Mouse (Mus musculus): ENCODE data around the gene Hsd17b14. TPM values are rescaled to one million over a fixed set of nuclear protein-coding genes. Genes with fewer than 3 reads are reported as not detected.

Gene Hsd17b14
- polyA plus RNA-seq, 1 experiment = 5.7 TPM

DNA sequence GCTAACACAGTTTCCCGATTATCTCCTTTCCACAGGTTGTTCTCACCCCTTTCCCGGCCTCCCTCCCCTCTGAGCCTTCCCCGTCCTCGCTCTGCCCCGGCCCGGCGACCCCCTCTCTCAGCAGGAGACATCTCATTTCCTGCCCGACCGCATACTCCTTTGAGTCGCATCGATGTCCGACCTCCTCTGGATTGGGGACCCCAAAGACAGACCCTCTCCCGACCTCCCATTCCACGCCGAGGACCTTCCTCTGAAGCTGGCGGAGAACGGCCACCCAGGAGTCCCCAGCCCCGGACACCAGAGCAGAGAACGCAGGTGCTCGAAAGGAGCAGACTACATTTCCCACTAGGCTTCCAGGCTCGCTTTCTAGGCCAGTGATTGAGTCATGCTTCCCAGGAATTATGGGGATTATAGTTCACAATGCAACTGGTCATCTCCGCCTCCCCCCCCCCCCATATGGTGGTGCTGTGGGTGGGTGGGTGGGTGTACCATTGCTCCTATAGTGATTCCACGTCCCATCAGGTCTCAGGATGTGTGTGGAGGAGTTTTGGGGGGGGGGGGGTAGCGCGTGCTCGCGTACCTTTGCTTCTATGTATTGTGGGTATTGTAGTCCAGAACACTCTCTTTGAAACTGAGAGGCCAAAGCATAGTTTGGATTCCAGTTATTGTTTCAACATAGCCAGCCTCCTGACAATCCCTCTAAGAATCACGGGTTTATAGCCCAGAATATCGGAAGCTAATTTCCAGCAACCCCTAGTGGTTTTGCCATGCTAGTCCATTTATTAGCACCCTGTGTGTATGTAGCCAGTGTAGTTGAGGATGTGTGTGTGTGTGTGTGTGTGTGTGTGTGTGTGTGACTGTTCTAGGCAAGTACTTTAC, 16.3 kb upstream of the Hsd17b14 start:
- no peak overlapping the region for H3K27ac ChIP-seq (ENCODE audit: control insufficient read depth, insufficient read depth, low read depth, low read length, poor library complexity)
- H3K4me3 ChIP-seq (replicated peaks; ENCODE audit: control insufficient read depth, low read depth, low read length) = peak overlapping the region; percentile 25
- WGBS = 3% methylated on average over 29 of the region's 29 CpGs
- TF ChIP-seq CTCF (IDR thresholded peaks at IDR 0.05; ENCODE audit: control insufficient read depth, insufficient read depth, low read length) (no peak), POLR2A (IDR thresholded peaks at IDR 0.05; ENCODE audit: borderline replicate concordance, control insufficient read depth, low read depth, low read length) (no peak)
- H3K4me1 ChIP-seq (ENCODE audit: control insufficient read depth, insufficient read depth, low read length) = no peaks in the 10 kb centered on the region

DNA sequence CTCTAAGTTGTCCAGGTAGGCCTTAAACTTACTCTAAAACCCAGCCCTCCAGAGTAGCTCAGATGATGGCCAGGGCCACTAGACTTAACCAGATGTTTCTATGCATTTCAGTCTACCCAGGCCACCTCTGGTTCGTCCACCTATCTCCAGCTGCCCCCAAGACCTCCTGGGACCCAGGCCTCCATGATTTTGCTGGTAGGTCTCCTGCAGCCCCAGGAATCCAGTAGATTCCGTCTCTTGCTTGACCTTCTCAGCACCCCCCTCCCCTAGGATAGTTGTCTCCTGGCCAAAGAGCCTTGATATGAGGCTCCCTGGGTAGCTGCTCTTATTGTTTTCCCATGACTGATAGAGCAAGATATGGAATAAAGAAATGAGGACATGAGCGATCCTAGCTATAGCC, 15.6 kb upstream of the Hsd17b14 start:
- 74% methylated on average over 3 of the region's 3 CpGs for WGBS
- H3K4me3 ChIP-seq (replicated peaks; ENCODE audit: control insufficient read depth, low read depth, low read length) = no peak overlapping the region
- no peak for TF ChIP-seq CTCF (IDR thresholded peaks at IDR 0.05; ENCODE audit: control insufficient read depth, insufficient read depth, low read length)
- no peak for TF ChIP-seq POLR2A (IDR thresholded peaks at IDR 0.05; ENCODE audit: borderline replicate concordance, control insufficient read depth, low read depth, low read length)
- no peak overlapping the region for H3K27ac ChIP-seq (ENCODE audit: control insufficient read depth, insufficient read depth, low read depth, low read length, poor library complexity)
- H3K4me1 ChIP-seq (ENCODE audit: control insufficient read depth, insufficient read depth, low read length) = no peaks in the 10 kb centered on the region

DNA sequence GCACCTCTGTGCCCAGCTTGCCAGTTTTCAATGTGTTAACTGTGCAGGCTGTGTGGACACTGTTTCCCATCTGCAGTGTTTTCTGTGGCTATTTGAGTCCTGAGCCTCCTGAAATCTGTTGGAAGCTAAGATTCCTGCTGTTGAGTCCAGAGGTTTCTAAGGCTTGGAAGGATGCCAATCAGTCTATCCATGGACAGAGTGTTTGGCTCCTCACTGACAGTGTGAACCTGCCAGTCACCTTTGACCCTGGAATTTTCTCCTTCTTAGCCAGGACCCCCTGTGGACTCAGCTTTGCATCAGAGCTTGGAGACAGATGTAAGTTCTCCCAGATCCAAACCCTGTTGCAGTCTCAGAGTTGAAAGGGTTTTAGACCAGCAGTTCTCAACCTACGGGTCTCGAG, 14.5 kb upstream of the Hsd17b14 start:
- no peaks in the 10 kb centered on the region for H3K4me1 ChIP-seq (ENCODE audit: control insufficient read depth, insufficient read depth, low read length)
- no peak overlapping the region for H3K4me3 ChIP-seq (replicated peaks; ENCODE audit: control insufficient read depth, low read depth, low read length)
- 67% methylated on average over 2 of the region's 2 CpGs for WGBS
- no peak overlapping the region for H3K27ac ChIP-seq (ENCODE audit: control insufficient read depth, insufficient read depth, low read depth, low read length, poor library complexity)
- no peak for TF ChIP-seq POLR2A (IDR thresholded peaks at IDR 0.05; ENCODE audit: borderline replicate concordance, control insufficient read depth, low read depth, low read length)
- TF ChIP-seq CTCF (IDR thresholded peaks at IDR 0.05; ENCODE audit: control insufficient read depth, insufficient read depth, low read length) = no peak

DNA sequence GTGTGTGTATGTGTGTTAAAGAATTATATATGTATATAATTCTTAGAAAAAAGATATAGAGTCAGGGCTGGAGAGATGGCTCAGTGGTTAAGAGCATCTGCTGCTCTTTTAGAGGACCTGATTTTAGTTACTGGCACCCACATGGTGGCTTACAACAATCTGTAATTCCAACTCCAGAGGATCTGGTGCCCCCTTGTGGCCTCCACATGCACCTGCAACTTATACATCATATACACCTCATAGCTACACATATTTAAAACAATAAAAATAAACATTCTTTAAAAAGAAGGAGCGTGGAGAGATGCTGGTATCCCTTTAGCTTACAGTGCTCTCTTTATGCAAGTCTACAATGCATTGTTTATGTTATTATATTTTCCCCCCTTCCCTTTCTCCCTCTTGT, 10.2 kb upstream of the Hsd17b14 start:
- Histone ChIP-seq H3K27ac (ENCODE audit: control insufficient read depth, insufficient read depth, low read depth, low read length, poor library complexity) (no peak overlapping the region), H3K4me3 (replicated peaks; ENCODE audit: control insufficient read depth, low read depth, low read length) (no peak overlapping the region), H3K4me1 (ENCODE audit: control insufficient read depth, insufficient read depth, low read length) (no peaks in the 10 kb centered on the region)
- TF ChIP-seq POLR2A (IDR thresholded peaks at IDR 0.05; ENCODE audit: borderline replicate concordance, control insufficient read depth, low read depth, low read length) (no peak), CTCF (IDR thresholded peaks at IDR 0.05; ENCODE audit: control insufficient read depth, insufficient read depth, low read length) (0 out of 2 replicates have a peak, but pooled peaks have one; percentile 6)
- 85% methylated on average over 1 of the region's 1 CpGs for WGBS

DNA sequence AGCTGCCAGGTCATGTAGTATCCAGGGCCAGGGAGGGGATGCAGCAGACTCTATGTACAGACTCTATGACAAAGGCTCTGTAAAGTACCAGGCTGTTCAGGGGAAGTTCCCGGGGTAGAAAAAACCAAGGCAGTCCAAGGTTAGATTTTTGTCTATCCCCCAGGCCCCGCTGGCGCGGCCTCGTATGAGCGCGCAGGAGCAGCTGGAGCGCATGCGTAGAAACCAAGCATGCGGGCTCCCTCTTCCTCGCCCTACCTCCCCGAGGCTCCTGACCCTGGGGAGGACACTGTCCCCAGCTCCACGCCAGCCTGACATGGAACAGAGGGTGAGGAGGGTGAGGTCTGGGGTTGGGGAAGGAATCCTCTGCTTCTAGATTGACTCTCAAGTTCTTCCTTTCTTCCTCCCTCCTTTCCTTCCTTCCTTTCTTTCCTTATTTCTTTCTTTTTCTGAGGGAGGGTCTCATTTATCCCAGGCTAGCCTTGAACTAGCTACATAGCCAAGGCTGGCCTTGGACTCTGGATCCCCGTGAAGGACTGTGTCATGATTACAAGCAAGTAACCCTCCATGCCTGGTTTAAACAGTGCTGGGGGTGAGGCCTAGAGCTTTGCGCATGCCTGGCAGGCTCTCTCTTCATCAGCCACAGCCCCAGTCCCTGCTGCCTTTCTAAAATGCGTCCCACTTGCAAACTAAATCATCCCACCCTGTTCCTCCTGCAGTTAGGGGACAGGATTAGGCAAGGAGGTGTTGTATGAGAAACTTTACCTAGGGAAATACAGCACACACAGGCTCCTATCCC, 4.9 kb upstream of the Hsd17b14 start:
- Histone ChIP-seq H3K27ac (ENCODE audit: control insufficient read depth, insufficient read depth, low read depth, low read length, poor library complexity) (no peak overlapping the region), H3K4me1 (ENCODE audit: control insufficient read depth, insufficient read depth, low read length) (no peaks in the 10 kb centered on the region), H3K4me3 (replicated peaks; ENCODE audit: control insufficient read depth, low read depth, low read length) (no peak overlapping the region)
- 85% methylated on average over 16 of the region's 16 CpGs for WGBS
- TF ChIP-seq POLR2A (IDR thresholded peaks at IDR 0.05; ENCODE audit: borderline replicate concordance, control insufficient read depth, low read depth, low read length) (no peak), CTCF (IDR thresholded peaks at IDR 0.05; ENCODE audit: control insufficient read depth, insufficient read depth, low read length) (no peak)

DNA sequence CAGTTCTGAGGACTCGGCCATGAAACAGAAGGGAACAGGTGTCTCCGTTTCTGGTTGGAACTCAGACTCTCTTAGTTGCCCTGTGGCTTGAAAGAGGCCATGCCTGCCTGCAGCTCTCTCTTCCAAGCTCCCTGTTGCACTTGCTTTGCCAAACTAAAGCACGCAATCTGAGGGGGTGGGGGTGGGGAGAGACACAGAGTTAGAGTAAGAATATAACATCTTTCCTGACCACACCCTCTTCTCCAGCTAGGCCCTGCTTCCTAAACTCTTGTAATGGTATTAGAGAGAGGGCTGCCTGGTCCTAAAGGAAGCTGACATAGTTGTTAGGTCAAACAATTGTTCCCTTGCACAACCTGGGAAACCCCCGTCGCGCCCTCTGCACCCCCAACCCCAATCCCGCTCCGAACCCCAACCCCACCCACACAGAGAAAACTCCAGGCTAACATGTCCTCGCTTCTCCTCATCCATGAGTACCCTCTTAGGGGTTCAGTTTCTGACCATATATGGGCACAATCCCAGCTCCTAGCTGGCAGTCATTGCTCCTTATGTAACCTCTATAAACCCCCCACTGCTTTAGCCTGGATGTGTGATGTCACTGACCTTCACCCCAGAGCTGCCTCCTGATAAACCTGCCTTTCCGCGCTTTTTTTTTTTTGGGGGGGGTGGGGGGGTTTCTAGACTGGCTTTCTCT, 3.7 kb upstream of the Hsd17b14 start:
- Histone ChIP-seq H3K4me3 (replicated peaks; ENCODE audit: control insufficient read depth, low read depth, low read length) (no peak overlapping the region), H3K4me1 (ENCODE audit: control insufficient read depth, insufficient read depth, low read length) (no peaks in the 10 kb centered on the region), H3K27ac (ENCODE audit: control insufficient read depth, insufficient read depth, low read depth, low read length, poor library complexity) (no peak overlapping the region)
- no peak for TF ChIP-seq POLR2A (IDR thresholded peaks at IDR 0.05; ENCODE audit: borderline replicate concordance, control insufficient read depth, low read depth, low read length)
- TF ChIP-seq CTCF (IDR thresholded peaks at IDR 0.05; ENCODE audit: control insufficient read depth, insufficient read depth, low read length) = no peak
- WGBS = 80% methylated on average over 11 of the region's 11 CpGs

DNA sequence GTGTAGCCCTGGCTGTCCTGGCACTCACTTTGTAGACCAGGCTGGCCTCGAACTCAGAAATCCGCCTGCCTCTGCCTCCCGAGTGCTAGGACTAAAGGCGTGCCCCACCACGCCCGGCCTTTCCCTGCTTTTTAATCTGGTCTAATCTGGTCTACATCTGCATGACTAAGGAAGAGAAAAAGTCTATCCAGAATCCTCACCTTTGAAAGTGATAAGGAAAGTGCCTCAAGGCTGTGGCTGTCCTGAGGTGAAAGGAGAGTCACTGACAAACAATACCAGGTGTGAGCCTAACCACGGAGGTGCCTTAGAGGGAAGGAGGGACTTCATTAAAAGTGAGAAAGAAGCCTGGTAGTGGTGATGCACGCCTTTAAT, 3.2 kb upstream of the Hsd17b14 start:
- 78% methylated on average over 8 of the region's 8 CpGs for WGBS
- Histone ChIP-seq H3K4me3 (replicated peaks; ENCODE audit: control insufficient read depth, low read depth, low read length) (no peak overlapping the region), H3K27ac (ENCODE audit: control insufficient read depth, insufficient read depth, low read depth, low read length, poor library complexity) (no peak overlapping the region), H3K4me1 (ENCODE audit: control insufficient read depth, insufficient read depth, low read length) (no peaks in the 10 kb centered on the region)
- TF ChIP-seq POLR2A (IDR thresholded peaks at IDR 0.05; ENCODE audit: borderline replicate concordance, control insufficient read depth, low read depth, low read length) = no peak
- TF ChIP-seq CTCF (IDR thresholded peaks at IDR 0.05; ENCODE audit: control insufficient read depth, insufficient read depth, low read length) = no peak

DNA sequence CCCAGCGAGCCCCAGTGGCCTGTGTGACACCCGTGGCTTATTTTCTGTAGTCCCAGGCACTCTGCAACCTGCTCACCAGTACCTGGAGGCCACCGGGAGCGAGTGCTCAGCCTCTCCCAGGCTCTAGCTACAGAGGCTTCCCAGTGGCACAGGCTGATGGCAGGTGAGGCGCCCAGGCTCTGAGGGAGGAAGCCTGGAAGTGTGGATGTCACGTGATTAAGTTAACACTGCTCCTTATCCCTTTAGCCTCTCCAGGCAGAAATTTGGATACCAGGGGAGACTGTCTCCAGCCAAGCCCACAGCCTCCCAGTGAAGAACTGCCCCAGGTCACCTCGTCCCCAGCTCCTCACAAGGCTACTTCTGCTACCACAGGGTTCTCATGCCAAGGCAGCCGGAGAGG, 1.2 kb upstream of the Hsd17b14 start:
- 78% methylated on average over 8 of the region's 8 CpGs for WGBS
- H3K4me1 ChIP-seq (ENCODE audit: control insufficient read depth, insufficient read depth, low read length) = no peaks in the 10 kb centered on the region
- H3K4me3 ChIP-seq (replicated peaks; ENCODE audit: control insufficient read depth, low read depth, low read length) = no peak overlapping the region
- no peak overlapping the region for H3K27ac ChIP-seq (ENCODE audit: control insufficient read depth, insufficient read depth, low read depth, low read length, poor library complexity)
- no peak for TF ChIP-seq CTCF (IDR thresholded peaks at IDR 0.05; ENCODE audit: control insufficient read depth, insufficient read depth, low read length)
- no peak for TF ChIP-seq POLR2A (IDR thresholded peaks at IDR 0.05; ENCODE audit: borderline replicate concordance, control insufficient read depth, low read depth, low read length)

Measured in bone marrow, adult 2 months (tissue).